Mouse (Mus musculus): Measurements from ENCODE around the gene Capza1. TPM values are rescaled to one million over a fixed set of nuclear protein-coding genes. Genes with fewer than 3 reads are reported as not detected.

Capza1 gene
- polyA plus RNA-seq, 1 experiment from 2014 or later: 206 TPM

DNA sequence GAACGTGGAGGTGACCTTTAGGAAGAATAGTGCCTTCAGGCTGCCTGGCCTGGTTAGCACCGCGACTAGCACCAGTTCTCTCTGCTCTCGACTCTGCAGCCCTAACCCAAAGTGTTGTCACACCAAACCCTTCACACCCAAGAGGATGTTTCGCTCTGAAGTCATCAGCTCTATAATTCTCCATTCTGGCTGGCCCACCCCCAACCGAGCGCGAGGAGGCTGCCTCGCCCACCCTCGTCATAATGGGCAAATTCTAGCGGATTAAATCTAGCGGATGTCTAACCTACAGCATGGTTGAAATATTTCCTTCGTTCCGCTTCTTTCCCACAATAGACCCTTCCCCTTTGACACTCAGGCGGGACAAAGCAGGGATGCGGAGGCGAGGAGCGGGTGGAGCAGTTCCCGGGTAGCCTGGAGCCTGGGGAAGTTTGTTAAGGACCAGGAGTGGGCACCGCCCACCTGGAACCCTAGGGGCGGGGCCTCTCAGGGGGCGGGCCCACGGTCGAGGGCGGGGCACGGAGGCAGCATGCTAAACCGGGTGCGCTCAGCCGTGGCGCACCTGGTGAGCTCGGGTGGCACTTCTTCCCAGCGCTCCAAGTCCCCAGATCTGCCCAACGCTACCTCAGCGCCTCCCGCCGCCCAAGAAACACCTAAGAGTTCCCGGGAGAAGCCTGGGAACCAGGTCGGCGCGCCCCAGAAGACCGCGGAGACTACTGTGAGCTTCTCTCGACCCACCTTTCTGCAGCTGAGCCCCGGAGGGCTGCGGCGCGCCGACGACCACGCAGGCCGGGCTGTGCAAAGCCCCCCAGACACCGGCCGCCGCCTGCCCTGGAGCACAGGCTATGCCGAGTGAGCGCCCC lies 83.5 kb downstream of the Capza1 start, which contains the start of gene Ppm1j:
Gene Ppm1j, plus strand, starts transcription at position 496 of the 860 bp plus-strand sequence.
- Histone ChIP-seq H3K4me1 (peaks cover 36% of the 10 kb centered on the region), H3K36me3 (replicated peaks) (no peaks in the 10 kb centered on the region), H3K27ac (peak within 1 kb of the TSS; percentile 26; the same call in 1 of the 2 replicates), H3K9me3 (no peaks in the 10 kb centered on the region), H3K4me3 (peak within 1 kb of the TSS; percentile 59), H3K27me3 (ENCODE audit: poor library complexity, severe bottlenecking) (peaks cover 100% of the 10 kb centered on the region)
- peak; percentile 60 for DNase-seq (ENCODE audit: extremely low spot score, low spot score)
- WGBS: under 1% methylated on average over 56 of the region's 56 CpGs

GRCm38 (mm10) chr3:104779949-104780348 lies 84.4 kb downstream of the Capza1 start:
- peaks cover 96% of the 10 kb centered on the region for H3K27me3 ChIP-seq (ENCODE audit: poor library complexity, severe bottlenecking)
- H3K36me3 ChIP-seq (replicated peaks): no peaks in the 10 kb centered on the region
- H3K4me3 ChIP-seq: no peak overlapping the region
- H3K4me1 ChIP-seq: peaks cover 36% of the 10 kb centered on the region
- H3K27ac ChIP-seq: no peak overlapping the region
- H3K9me3 ChIP-seq: no peaks in the 10 kb centered on the region
- DNase-seq (ENCODE audit: extremely low spot score, low spot score): peak; percentile 72
- WGBS: 2% methylated on average over 7 of the region's 7 CpGs

DNA sequence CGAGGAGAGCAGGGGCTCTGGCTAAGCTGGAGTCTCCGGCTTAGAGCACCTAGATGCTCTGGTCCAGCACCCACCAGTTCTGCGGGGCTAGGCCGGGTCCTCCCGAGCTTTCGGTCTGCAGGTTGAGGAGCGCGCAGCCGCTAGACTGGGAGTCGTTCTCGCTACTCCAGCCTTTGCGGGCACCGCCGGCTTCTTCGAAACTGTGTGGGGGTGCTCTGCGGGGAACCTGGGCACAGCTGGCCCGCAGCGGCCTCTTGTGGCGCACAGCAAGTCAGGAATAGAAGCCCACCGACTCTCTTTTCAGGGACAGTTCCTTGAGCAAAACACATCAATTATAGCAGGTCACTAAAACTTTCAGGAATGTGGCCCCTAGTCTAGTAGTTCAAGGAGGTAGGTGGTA lies 87.0 kb downstream of the Capza1 start:
- Histone ChIP-seq H3K4me3 (peak overlapping the region; percentile 47), H3K9me3 (no peaks in the 10 kb centered on the region), H3K27ac (no peak overlapping the region), H3K27me3 (ENCODE audit: poor library complexity, severe bottlenecking) (peaks cover 89% of the 10 kb centered on the region), H3K36me3 (replicated peaks) (no peaks in the 10 kb centered on the region), H3K4me1 (peaks cover 44% of the 10 kb centered on the region)
- WGBS: 1% methylated on average over 20 of the region's 20 CpGs
- peak; percentile 55 for DNase-seq (ENCODE audit: extremely low spot score, low spot score)

DNA sequence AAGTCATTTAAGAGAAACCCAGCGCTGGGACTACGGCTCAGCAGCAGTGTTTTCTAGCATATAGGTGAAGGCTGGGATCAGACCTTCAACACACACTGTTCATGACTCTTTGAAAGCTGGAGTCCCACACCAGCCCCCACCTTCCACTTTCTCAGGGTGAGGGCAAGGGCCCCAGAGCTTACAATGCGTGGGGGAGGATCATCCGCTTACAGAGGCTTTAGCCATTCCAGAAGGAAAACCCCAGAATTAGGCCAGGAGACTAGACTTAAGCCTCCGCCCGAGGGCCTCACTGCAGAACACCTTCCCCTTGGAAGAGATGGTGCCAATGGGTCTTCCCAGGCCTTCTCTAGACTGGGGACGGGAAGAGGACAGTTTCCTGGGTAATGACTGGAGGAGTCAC lies 91.0 kb downstream of the Capza1 start:
- Histone ChIP-seq H3K27me3 (ENCODE audit: poor library complexity, severe bottlenecking) (peaks cover 62% of the 10 kb centered on the region), H3K4me1 (peaks cover 28% of the 10 kb centered on the region), H3K36me3 (replicated peaks) (no peaks in the 10 kb centered on the region), H3K4me3 (no peak overlapping the region), H3K27ac (no peak overlapping the region), H3K9me3 (no peaks in the 10 kb centered on the region)
- 70% methylated on average over 7 of the region's 7 CpGs for WGBS
- DNase-seq (ENCODE audit: extremely low spot score, low spot score): no peak

Other genes with a start within 250 kb of the Capza1 start
- gene Slc16a1, start 225.8 kb downstream of the Capza1 start, polyA plus RNA-seq (2016; fragmentation: Nextera tagmentation; extraction: Ambion mirVana): 57.3 and 60.0 TPM in 2 replicates
- 1.4 and 1.6 TPM in 2 replicates for gene Ppm1j, start 83.4 kb downstream of the Capza1 start, polyA plus RNA-seq (2016; fragmentation: Nextera tagmentation; extraction: Ambion mirVana)
- not detected in 2 replicates for gene Fam19a3, start 82.7 kb downstream of the Capza1 start, polyA plus RNA-seq (2016; fragmentation: Nextera tagmentation; extraction: Ambion mirVana)
- gene Rhoc, start 76.1 kb downstream of the Capza1 start, polyA plus RNA-seq (2016; fragmentation: Nextera tagmentation; extraction: Ambion mirVana): 84.9 and 90.1 TPM in 2 replicates
- gene Mov10, start 45.9 kb downstream of the Capza1 start, polyA plus RNA-seq (2016; fragmentation: Nextera tagmentation; extraction: Ambion mirVana): 16.8 and 19.5 TPM in 2 replicates
- 30.0 and 33.7 TPM in 2 replicates for gene St7l, start 500 bp downstream of the Capza1 start, polyA plus RNA-seq (2016; fragmentation: Nextera tagmentation; extraction: Ambion mirVana)
- gene Wnt2b, start 97.4 kb upstream of the Capza1 start, polyA plus RNA-seq (2016; fragmentation: Nextera tagmentation; extraction: Ambion mirVana): 0.58 and 0.68 TPM in 2 replicates
- 34.3 and 36.7 TPM in 2 replicates for gene Cttnbp2nl, start 188.6 kb upstream of the Capza1 start, polyA plus RNA-seq (2016; fragmentation: Nextera tagmentation; extraction: Ambion mirVana)
- gene 4930564D02Rik, start 202.3 kb upstream of the Capza1 start, polyA plus RNA-seq (2016; fragmentation: Nextera tagmentation; extraction: Ambion mirVana): not detected in 2 replicates

All from forebrain, embryonic 10.5 days (tissue).